Mouse (Mus musculus) forebrain, embryonic 12.5 days (tissue): ENCODE data around the gene Pik3ca. TPM values are rescaled to one million over a fixed set of nuclear protein-coding genes. Genes with fewer than 3 reads are reported as not detected.

Experiments
- ATAC-seq: fragments of 200-750 bp; cut with Nextera tagmentation; 2 replicates; pipeline ENCODE4 v1.8.0; 2017; ENCODE audit warnings: moderate TSS enrichment; ENCODE audit not compliant: low FRiP score
- H3K27ac ChIP-seq: fragments of 300-500 bp; sonication (generic); 2 replicates; pipeline ENCODE4 v1.5.1; 2016; ENCODE audit warnings: mild to moderate bottlenecking
- H3K27me3 ChIP-seq: fragments of 300-500 bp; sonication (generic); 2 replicates; pipeline ENCODE4 v1.6.1; 2016; ENCODE audit warnings: mild to moderate bottlenecking
- H3K36me3 ChIP-seq: fragments of 300-500 bp; sonication (generic); replicated peaks from 2 replicates; pipeline ENCODE4 v1.6.1; 2016; ENCODE audit warnings: mild to moderate bottlenecking
- H3K4me1 ChIP-seq: fragments of 300-500 bp; sonication (generic); 2 replicates; pipeline ENCODE4 v1.6.1; 2016
- H3K4me2 ChIP-seq: fragments of 300-500 bp; sonication (generic); 2 replicates; pipeline ENCODE4 v1.6.1; 2016; ENCODE audit warnings: mild to moderate bottlenecking, moderate library complexity
- H3K4me3 ChIP-seq: fragments of 300-500 bp; sonication (generic); replicated peaks from 2 replicates; pipeline ENCODE4 v1.5.1; 2016; ENCODE audit warnings: mild to moderate bottlenecking
- H3K9ac ChIP-seq: fragments of 300-500 bp; sonication (generic); 2 replicates; pipeline ENCODE4 v1.6.1; 2016; ENCODE audit warnings: mild to moderate bottlenecking
- H3K9me3 ChIP-seq: fragments of 300-500 bp; sonication (generic); 2 replicates; pipeline ENCODE4 v1.6.1; 2016
- WGBS: fragments of 180-500 bp; shearing (Covaris S2); methylation state at CpG from one replicate; pipeline ENCODE4 v1.1.7; 2016; 5-methylcytosine and 5-hydroxymethylcytosine counted together
- polyA plus RNA-seq: library from polyadenylated mRNA; unstranded; fragments of >200 nt; fragmentation: Nextera tagmentation; extraction: Ambion mirVana; gene quantifications from 2 replicates; pipeline ENCODE4 v1.2.1, GENCODE M21; 2016

Pik3ca gene
- 12.9 and 15.6 TPM in 2 replicates for polyA plus RNA-seq

GRCm38 (mm10) chr3:32397461-32398174, at the start of gene Pik3ca:
Gene Pik3ca (plus strand): TSS chr3:32397671.
- peak within 1 kb of the TSS; percentile 98 for H3K27ac ChIP-seq
- under 1% methylated on average over 51 of the region's 65 CpGs for WGBS
- H3K36me3 ChIP-seq, result no peaks in the 10 kb centered on the region
- H3K4me2 ChIP-seq, result peak within 1 kb of the TSS; percentile 66
- H3K27me3 ChIP-seq, result no peaks in the 10 kb centered on the region
- H3K4me1 ChIP-seq, result peaks cover 30% of the 10 kb centered on the region
- peak within 1 kb of the TSS; percentile 96 for H3K9ac ChIP-seq
- ATAC-seq, result peak; percentile 65
- no peaks in the 10 kb centered on the region for H3K9me3 ChIP-seq
- peak within 1 kb of the TSS; percentile 91 for H3K4me3 ChIP-seq

GRCm38 (mm10) chr3:32347881-32348280, 49.6 kb upstream of the Pik3ca start:
- no peak overlapping the region for H3K4me3 ChIP-seq
- H3K27me3 ChIP-seq, result no peaks in the 10 kb centered on the region
- no peak overlapping the region for H3K9ac ChIP-seq
- no peak for ATAC-seq
- no peak overlapping the region for H3K4me2 ChIP-seq
- 93% methylated on average over 6 of the region's 6 CpGs for WGBS
- H3K27ac ChIP-seq, result no peak overlapping the region
- H3K9me3 ChIP-seq, result no peaks in the 10 kb centered on the region
- peaks cover 19% of the 10 kb centered on the region for H3K36me3 ChIP-seq
- H3K4me1 ChIP-seq, result no peaks in the 10 kb centered on the region

- Histone ChIP-seq H3K27ac (no peak overlapping the region), H3K4me3 (no peak overlapping the region), H3K9me3 (no peaks in the 10 kb centered on the region), H3K27me3 (no peaks in the 10 kb centered on the region), H3K4me1 (peaks cover 18% of the 10 kb centered on the region), H3K36me3 (no peaks in the 10 kb centered on the region), H3K4me2 (no peak overlapping the region), H3K9ac (no peak overlapping the region)
- WGBS, result 53% methylated on average over 6 of the region's 6 CpGs
- ATAC-seq, result no peak
Measured at GRCm38 (mm10) chr3:32361221-32361620, 36.2 kb upstream of the Pik3ca start.

GRCm38 (mm10) chr3:32364195-32364594, 33.3 kb upstream of the Pik3ca start:
- Histone ChIP-seq H3K9ac (peak overlapping the region; percentile 54), H3K27me3 (no peaks in the 10 kb centered on the region), H3K4me3 (peak overlapping the region; percentile 77), H3K9me3 (no peaks in the 10 kb centered on the region), H3K4me2 (peak overlapping the region; percentile 69), H3K36me3 (no peaks in the 10 kb centered on the region), H3K4me1 (peaks cover 22% of the 10 kb centered on the region), H3K27ac (no peak overlapping the region)
- ATAC-seq, result no peak
- WGBS, result 36% methylated on average over 4 of the region's 4 CpGs

GRCm38 (mm10) chr3:32364841-32365545, 32.5 kb upstream of the Pik3ca start:
- H3K4me1 ChIP-seq, result peaks cover 22% of the 10 kb centered on the region
- no peaks in the 10 kb centered on the region for H3K27me3 ChIP-seq
- H3K9me3 ChIP-seq, result no peaks in the 10 kb centered on the region
- peak overlapping the region; percentile 69 for H3K4me2 ChIP-seq
- no peaks in the 10 kb centered on the region for H3K36me3 ChIP-seq
- under 1% methylated on average over 54 of the region's 54 CpGs for WGBS
- H3K9ac ChIP-seq, result peak overlapping the region; percentile 81
- peak overlapping the region; percentile 77 for H3K4me3 ChIP-seq
- H3K27ac ChIP-seq, result peak overlapping the region; percentile 90
- peak; percentile 72 for ATAC-seq

- peak; percentile 85 for ATAC-seq
- Histone ChIP-seq H3K9ac (peak within 1 kb of the TSS; percentile 81), H3K4me3 (peak within 1 kb of the TSS; percentile 77), H3K36me3 (no peaks in the 10 kb centered on the region), H3K4me2 (peak within 1 kb of the TSS; percentile 69), H3K9me3 (no peaks in the 10 kb centered on the region), H3K27ac (peak within 1 kb of the TSS; percentile 90), H3K27me3 (no peaks in the 10 kb centered on the region), H3K4me1 (peaks cover 20% of the 10 kb centered on the region)
- 3% methylated on average over 39 of the region's 48 CpGs for WGBS
Measured at GRCm38 (mm10) chr3:32365546-32366245, 31.8 kb upstream of the Pik3ca start, which contains the start of gene Zmat3. Gene Zmat3 (minus strand): TSS chr3:32366014.

GRCm38 (mm10) chr3:32366246-32366734, 31.2 kb upstream of the Pik3ca start:
- H3K4me1 ChIP-seq, result peaks cover 14% of the 10 kb centered on the region
- H3K27ac ChIP-seq, result no peak overlapping the region
- ATAC-seq, result peak; percentile 61; the same call in 1 of the 2 replicates
- peak overlapping the region; percentile 77 for H3K4me3 ChIP-seq
- H3K9ac ChIP-seq, result peak overlapping the region; percentile 81; the same call in 1 of the 2 replicates
- peak overlapping the region; percentile 69 for H3K4me2 ChIP-seq
- 61% methylated on average over 17 of the region's 17 CpGs for WGBS
- no peaks in the 10 kb centered on the region for H3K9me3 ChIP-seq
- H3K36me3 ChIP-seq, result no peaks in the 10 kb centered on the region
- H3K27me3 ChIP-seq, result no peaks in the 10 kb centered on the region

DNA sequence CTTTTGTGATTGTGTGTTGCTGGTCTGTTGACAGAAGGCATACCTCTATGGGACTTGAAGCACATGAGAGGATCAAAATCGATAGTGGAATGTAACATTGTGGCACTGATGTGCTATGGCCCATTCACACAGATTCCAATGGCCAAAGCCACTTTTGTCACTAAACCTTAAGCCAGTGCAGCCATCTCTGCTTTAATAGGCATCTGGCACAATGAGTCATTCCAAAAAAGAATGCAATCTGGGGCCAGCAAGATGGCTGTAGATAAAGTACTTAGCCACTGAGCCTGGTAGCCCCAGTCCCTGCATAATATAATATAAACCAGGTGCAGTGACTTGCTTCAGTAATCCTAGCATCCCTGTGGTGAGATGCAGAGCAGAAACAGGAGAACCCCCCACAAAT, 30.0 kb upstream of the Pik3ca start:
- H3K9ac ChIP-seq, result no peak overlapping the region
- no peak overlapping the region for H3K27ac ChIP-seq
- no peaks in the 10 kb centered on the region for H3K27me3 ChIP-seq
- H3K9me3 ChIP-seq, result no peaks in the 10 kb centered on the region
- H3K4me2 ChIP-seq, result no peak overlapping the region
- WGBS, result 91% methylated on average over 1 of the region's 1 CpGs
- H3K4me3 ChIP-seq, result no peak overlapping the region
- H3K36me3 ChIP-seq, result no peaks in the 10 kb centered on the region
- H3K4me1 ChIP-seq, result peaks cover 12% of the 10 kb centered on the region
- ATAC-seq, result no peak

GRCm38 (mm10) chr3:32371957-32372356, 25.5 kb upstream of the Pik3ca start:
- no peaks in the 10 kb centered on the region for H3K9me3 ChIP-seq
- H3K4me3 ChIP-seq, result no peak overlapping the region
- no peak for ATAC-seq
- WGBS, result 73% methylated on average over 7 of the region's 7 CpGs
- no peak overlapping the region for H3K4me2 ChIP-seq
- H3K36me3 ChIP-seq, result no peaks in the 10 kb centered on the region
- no peak overlapping the region for H3K27ac ChIP-seq
- H3K27me3 ChIP-seq, result no peaks in the 10 kb centered on the region
- H3K4me1 ChIP-seq, result no peaks in the 10 kb centered on the region
- no peak overlapping the region for H3K9ac ChIP-seq

DNA sequence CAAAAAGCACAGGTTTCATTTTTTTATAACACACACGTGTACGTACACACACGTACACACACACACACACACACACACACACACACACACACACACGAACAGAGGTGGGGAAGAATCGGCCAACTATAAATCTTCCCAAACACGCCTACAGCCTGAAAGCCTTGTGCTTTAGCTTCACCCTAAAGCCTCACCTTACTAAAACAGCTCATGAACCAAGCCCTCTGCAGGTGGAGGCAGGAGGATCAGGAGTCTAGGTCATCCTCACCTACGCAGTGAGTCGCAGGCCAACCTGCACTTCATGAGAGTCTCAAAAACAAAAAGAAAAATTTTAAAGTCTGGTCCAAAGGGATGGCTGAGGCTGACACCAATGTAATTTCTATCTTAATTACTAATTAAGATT, 25.0 kb upstream of the Pik3ca start:
- no peak overlapping the region for H3K9ac ChIP-seq
- no peak overlapping the region for H3K27ac ChIP-seq
- 93% methylated on average over 8 of the region's 8 CpGs for WGBS
- no peak overlapping the region for H3K4me3 ChIP-seq
- H3K9me3 ChIP-seq, result no peaks in the 10 kb centered on the region
- no peaks in the 10 kb centered on the region for H3K4me1 ChIP-seq
- H3K4me2 ChIP-seq, result no peak overlapping the region
- ATAC-seq, result no peak
- H3K27me3 ChIP-seq, result no peaks in the 10 kb centered on the region
- H3K36me3 ChIP-seq, result no peaks in the 10 kb centered on the region

GRCm38 (mm10) chr3:32373236-32373635, 24.2 kb upstream of the Pik3ca start:
- no peaks in the 10 kb centered on the region for H3K27me3 ChIP-seq
- WGBS, result 86% methylated on average over 6 of the region's 6 CpGs

GRCm38 (mm10) chr3:32379891-32380290, 17.6 kb upstream of the Pik3ca start:
- Histone ChIP-seq H3K9me3 (no peaks in the 10 kb centered on the region), H3K36me3 (no peaks in the 10 kb centered on the region), H3K4me2 (no peak overlapping the region), H3K27ac (no peak overlapping the region), H3K4me1 (no peaks in the 10 kb centered on the region), H3K4me3 (no peak overlapping the region), H3K9ac (no peak overlapping the region), H3K27me3 (no peaks in the 10 kb centered on the region)
- ATAC-seq, result no peak
- 44% methylated on average over 2 of the region's 2 CpGs for WGBS

More at GRCm38 (mm10) chr3:32373236-32373635, 24.2 kb upstream of the Pik3ca start:
- no peak overlapping the region for H3K9ac ChIP-seq
- H3K4me2 ChIP-seq, result no peak overlapping the region
- no peaks in the 10 kb centered on the region for H3K36me3 ChIP-seq
- H3K9me3 ChIP-seq, result no peaks in the 10 kb centered on the region
- no peak overlapping the region for H3K27ac ChIP-seq
- H3K4me3 ChIP-seq, result no peak overlapping the region
- no peak for ATAC-seq
- no peaks in the 10 kb centered on the region for H3K4me1 ChIP-seq
